Comparison of ENCODE assay signal across 18 mouse cellular contexts in genomic region chr3:31071804-31072203, GRCm38 (mm10).
"Had no signal": no experiment of that assay in that cellular context is flagged by ENCODE, and none has a peak within 500 bp of the region (broad histone marks: within the 10 kb centered on the region; RNA-seq: fewer than 3 reads in every experiment).

No protein-coding gene starts in this region.

- DNase-seq: liver, postnatal 0 days; lung, adult 2 months; lung, postnatal 14 days; lung, postnatal 36 days; midbrain, embryonic 14.5 days; right cerebral cortex, postnatal 14 days; thymus, adult 2 months; thymus, postnatal 25 days; thymus, postnatal 4 days had no signal

- H3K36me3 ChIP-seq: liver, embryonic 15.5 days; lung, embryonic 15.5 days; midbrain, embryonic 12.5 days; neural tube, embryonic 12.5 days; stomach, embryonic 15.5 days had no signal

- H3K4me3 ChIP-seq: liver, embryonic 15.5 days; lung, embryonic 15.5 days; megakaryocyte, embryonic 14.5 days; midbrain, embryonic 12.5 days; neural tube, embryonic 12.5 days; stomach, embryonic 15.5 days had no signal

- H3K9me3 ChIP-seq: liver, embryonic 15.5 days; lung, embryonic 15.5 days; midbrain, embryonic 12.5 days; neural tube, embryonic 12.5 days; stomach, embryonic 15.5 days had no signal

- H3K4me2 ChIP-seq: liver, embryonic 15.5 days; lung, embryonic 15.5 days; midbrain, embryonic 12.5 days; neural tube, embryonic 12.5 days; stomach, embryonic 15.5 days had no signal

- H3K27ac ChIP-seq: liver, embryonic 15.5 days; lung, embryonic 15.5 days; macrophage; midbrain, embryonic 12.5 days; neural tube, embryonic 12.5 days; stomach, embryonic 15.5 days; stomach, postnatal 0 days had no signal

- ATAC-seq: liver, postnatal 0 days; lung, postnatal 0 days had no signal

- H3K9ac ChIP-seq: liver, embryonic 15.5 days; liver, postnatal 0 days; lung, embryonic 15.5 days; midbrain, embryonic 12.5 days; neural tube, embryonic 12.5 days; stomach, embryonic 15.5 days had no signal

- H3K27me3 ChIP-seq: liver, embryonic 15.5 days; lung, embryonic 15.5 days; midbrain, embryonic 12.5 days; neural tube, embryonic 12.5 days; stomach, embryonic 15.5 days had no signal

- H3K4me1 ChIP-seq: midbrain, embryonic 12.5 days; neural tube, embryonic 12.5 days; stomach, embryonic 15.5 days had no signal
